Mouse (Mus musculus) erythroblast, embryonic 14.5 days (primary cell): ENCODE measurements around the gene Npepps.
"Not testable (repeated sequence)": the region's sequence is repeated elsewhere in the genome, so short reads cannot be mapped to it uniquely, and the experiment has no call there.

Experiments used
- GATA1 ChIP-seq: IDR thresholded peaks from 2 replicates; pipeline ENCODE4 v1.6.1; 2012; ENCODE audit warnings: low read length, inconsistent platforms, mixed read lengths
- TAL1 ChIP-seq: IDR thresholded peaks from 3 replicates; pipeline ENCODE4 v1.6.1; 2012; ENCODE audit warnings: low read length, inconsistent platforms, mixed read lengths

DNA sequence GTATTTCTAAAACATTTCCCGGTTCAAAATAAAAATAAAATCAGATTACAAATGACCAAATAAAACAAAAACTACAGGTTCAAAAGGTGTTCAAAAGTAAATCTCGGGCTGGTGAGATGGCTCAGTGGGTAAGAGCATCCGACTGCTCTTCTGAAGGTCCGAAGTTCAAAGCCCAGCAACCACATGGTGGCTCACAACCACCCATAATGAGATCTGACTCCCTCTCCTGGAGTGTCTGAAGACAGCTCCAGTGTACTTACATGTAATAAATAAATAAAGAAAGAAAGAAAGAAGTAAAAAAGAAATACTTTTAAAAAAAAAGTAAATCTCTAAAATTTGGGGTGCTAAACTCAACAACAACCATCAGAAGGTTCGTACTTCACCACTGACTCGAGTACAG is 5.5 kb downstream of the Npepps start:
- TF ChIP-seq TAL1, GATA1: not testable (repeated sequence)
